Mouse (Mus musculus) forebrain, embryonic 10.5 days (tissue): Measurements from ENCODE around the gene Syp. TPM values are rescaled to one million over a fixed set of nuclear protein-coding genes. Genes with fewer than 3 reads are reported as not detected.

Experiments used
- DNase-seq: peaks from one replicate; pipeline ENCODE4 v3.0.0-alpha.2; 2017; ENCODE audit warnings: low spot score; ENCODE audit errors: extremely low spot score
- H3K27ac ChIP-seq: fragments of 300-500 bp; sonication (generic); 2 replicates; pipeline ENCODE4 v1.5.1; 2016; ENCODE audit warnings: mild to moderate bottlenecking
- H3K27me3 ChIP-seq: fragments of 300-500 bp; sonication (generic); 2 replicates; pipeline ENCODE4 v1.6.1; 2016; ENCODE audit warnings: mild to moderate bottlenecking; ENCODE audit not compliant: poor library complexity, severe bottlenecking
- H3K36me3 ChIP-seq: fragments of 300-500 bp; sonication (generic); replicated peaks from 2 replicates; pipeline ENCODE4 v1.6.1; 2016; ENCODE audit warnings: mild to moderate bottlenecking, moderate library complexity
- H3K4me1 ChIP-seq: fragments of 300-500 bp; sonication (generic); 2 replicates; pipeline ENCODE4 v1.6.1; 2016
- H3K4me3 ChIP-seq: fragments of 300-500 bp; sonication (generic); 2 replicates; pipeline ENCODE4 v1.5.1; 2016; ENCODE audit warnings: mild to moderate bottlenecking, moderate library complexity
- H3K9me3 ChIP-seq: fragments of 300-500 bp; sonication (generic); 2 replicates; pipeline ENCODE4 v1.6.1; 2016; ENCODE audit warnings: mild to moderate bottlenecking, moderate library complexity
- WGBS: fragments of 180-500 bp; shearing (Covaris S2); methylation state at CpG from one replicate; pipeline ENCODE4 v1.1.7; 2016; 5-methylcytosine and 5-hydroxymethylcytosine counted together
- polyA plus RNA-seq: library from polyadenylated mRNA; unstranded; fragments of >200 nt; fragmentation: Nextera tagmentation; extraction: Ambion mirVana; gene quantifications from 2 replicates; pipeline ENCODE4 v1.2.1, GENCODE M21; 2016

Syp gene
- 9.2 and 11.6 TPM in 2 replicates for polyA plus RNA-seq

DNA sequence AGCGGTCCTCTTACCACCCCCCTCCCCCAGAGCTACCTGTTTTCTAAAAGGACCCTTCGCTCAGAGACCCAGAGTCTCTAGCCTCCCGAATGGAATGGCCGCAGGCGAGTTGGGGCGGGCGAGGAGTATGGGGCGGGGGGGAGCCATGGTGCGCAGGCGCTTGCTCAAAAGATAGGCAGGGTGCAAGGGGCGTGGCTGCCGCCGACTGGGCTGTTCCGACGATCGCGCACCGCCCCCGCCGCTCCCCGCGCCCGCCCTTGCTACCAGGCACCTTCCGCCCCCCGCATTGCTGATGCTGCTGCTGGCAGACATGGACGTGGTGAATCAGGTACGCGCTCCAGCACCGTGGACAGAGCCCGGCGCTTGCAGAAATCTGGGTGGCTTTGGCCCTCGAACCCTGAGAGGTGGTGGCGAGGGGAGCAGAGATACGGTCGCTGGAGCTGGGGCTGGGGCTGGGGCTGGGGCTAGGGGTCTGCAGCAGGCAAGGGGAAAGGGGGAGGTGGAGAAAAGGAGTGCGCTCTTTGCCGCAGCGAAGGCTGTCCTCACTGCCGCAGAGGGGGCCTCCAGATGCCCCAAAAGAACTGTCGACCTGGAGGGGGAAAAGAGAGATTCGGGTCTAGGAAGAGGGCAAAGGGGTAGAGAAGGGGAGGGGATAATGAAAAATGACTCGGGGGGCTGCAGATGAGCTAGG lies at the start of gene Syp:
Gene Syp, plus strand, starts transcription at position 71 of the 691 bp plus-strand sequence.
- 18% methylated on average over 41 of the region's 42 CpGs for WGBS
- Histone ChIP-seq H3K4me1 (peaks cover 18% of the 10 kb centered on the region), H3K9me3 (no peaks in the 10 kb centered on the region), H3K4me3 (peak within 1 kb of the TSS; percentile 58), H3K36me3 (no peaks in the 10 kb centered on the region), H3K27me3 (peaks cover 21% of the 10 kb centered on the region; the same call in 1 of the 2 replicates), H3K27ac (peak within 1 kb of the TSS; percentile 76)
- DNase-seq: peak; percentile 82

DNA sequence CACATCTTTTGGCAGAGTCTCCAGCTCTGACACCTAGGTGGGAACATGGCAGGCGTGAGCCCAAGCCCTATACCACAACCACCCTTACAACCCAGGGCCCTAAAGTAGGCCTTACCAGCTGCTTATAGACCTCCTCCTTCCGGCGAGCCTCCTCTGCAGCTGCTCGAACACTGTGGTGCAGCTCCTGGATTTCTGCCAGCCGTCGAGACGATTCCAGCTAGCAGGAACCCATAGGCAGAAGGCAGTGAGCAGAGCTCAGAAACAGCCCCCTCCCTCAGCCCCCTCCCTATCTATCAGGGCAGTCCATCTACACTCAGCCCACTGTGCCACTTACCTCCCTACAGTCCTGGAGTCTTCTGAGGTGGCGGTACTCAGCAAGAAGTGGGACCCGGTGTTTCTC lies 42.9 kb upstream of the Syp start:
- no peak overlapping the region for H3K4me3 ChIP-seq
- 92% methylated on average over 9 of the region's 9 CpGs for WGBS

DNA sequence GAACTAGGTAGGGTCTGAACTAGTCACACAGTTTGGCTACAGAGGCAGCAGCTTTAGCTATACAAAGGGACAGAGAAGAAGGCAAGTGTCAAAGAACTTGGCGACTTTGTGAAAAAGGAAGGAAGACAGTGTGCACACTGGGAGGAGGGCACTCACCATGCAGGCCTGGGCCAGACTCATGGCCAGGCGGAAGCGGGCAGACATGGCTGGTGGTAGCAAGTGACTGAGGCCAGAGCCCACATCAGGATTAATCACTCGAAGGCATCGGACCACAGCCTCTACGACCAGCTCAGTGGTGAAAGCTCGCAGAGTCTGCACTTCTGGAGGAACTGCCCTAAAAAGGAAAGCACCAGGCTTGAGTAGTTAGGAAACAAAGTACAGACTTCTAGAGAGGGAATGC lies 34.3 kb upstream of the Syp start:
- peak overlapping the region; percentile 55; the same call in 1 of the 2 replicates for H3K4me3 ChIP-seq

More for the DNA sequence above, 42.9 kb upstream of the Syp start:
- H3K27me3 ChIP-seq: no peaks in the 10 kb centered on the region
- H3K36me3 ChIP-seq: peaks cover 84% of the 10 kb centered on the region
- H3K9me3 ChIP-seq: no peaks in the 10 kb centered on the region
- DNase-seq: no peak
- H3K4me1 ChIP-seq: no peaks in the 10 kb centered on the region
- no peak overlapping the region for H3K27ac ChIP-seq

DNA sequence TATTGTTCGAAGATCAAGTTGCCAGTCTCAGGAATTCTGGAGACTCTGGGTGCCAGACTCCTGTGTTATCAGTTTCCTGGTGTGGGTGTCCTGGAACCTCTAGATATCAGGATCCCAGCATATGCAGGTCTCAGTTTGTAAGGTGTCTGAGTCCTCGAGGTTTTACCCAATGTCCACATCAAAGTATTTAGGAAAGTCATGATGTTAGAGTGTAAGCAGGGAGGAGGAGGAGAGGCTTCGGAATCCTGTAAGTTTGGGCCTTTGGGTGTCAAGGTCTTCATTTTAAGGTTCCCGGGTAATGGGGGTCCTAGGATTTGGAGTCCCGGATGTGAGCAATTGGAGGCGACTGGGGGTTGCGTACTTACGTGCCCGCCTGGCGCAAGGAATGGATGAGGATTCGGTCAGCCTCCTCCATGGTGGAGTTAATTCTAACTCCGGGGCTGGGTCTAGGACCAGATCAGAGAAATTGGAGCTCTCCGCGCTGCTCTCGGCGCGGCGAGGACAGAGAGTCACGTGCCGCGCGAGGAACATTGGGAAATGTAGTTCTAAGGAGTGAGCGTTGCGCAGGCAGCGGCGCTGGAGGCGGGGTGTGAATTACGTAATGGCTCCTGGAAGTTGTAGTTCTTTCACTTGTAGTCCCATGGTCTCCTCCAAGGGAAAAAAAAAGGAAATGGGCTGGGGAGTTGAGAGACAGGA lies 33.2 kb upstream of the Syp start, which contains the start of gene Ccdc22:
Gene Ccdc22, minus strand, starts transcription at position 639 of the 696 bp plus-strand sequence.
- H3K27ac ChIP-seq: peak within 1 kb of the TSS; percentile 80
- WGBS: 20% methylated on average over 28 of the region's 28 CpGs
- peaks cover 14% of the 10 kb centered on the region for H3K36me3 ChIP-seq
- peak; percentile 78 for DNase-seq
- H3K4me3 ChIP-seq: peak within 1 kb of the TSS; percentile 55
- H3K9me3 ChIP-seq: no peaks in the 10 kb centered on the region
- H3K4me1 ChIP-seq: peaks cover 12% of the 10 kb centered on the region
- peaks cover 16% of the 10 kb centered on the region for H3K27me3 ChIP-seq

More for the DNA sequence above, 34.3 kb upstream of the Syp start:
- H3K27me3 ChIP-seq: peaks cover 5% of the 10 kb centered on the region; the same call in 1 of the 2 replicates
- peaks cover 23% of the 10 kb centered on the region for H3K36me3 ChIP-seq
- WGBS: 92% methylated on average over 7 of the region's 7 CpGs
- H3K27ac ChIP-seq: no peak overlapping the region
- H3K4me1 ChIP-seq: peaks cover 10% of the 10 kb centered on the region
- no peak for DNase-seq
- no peaks in the 10 kb centered on the region for H3K9me3 ChIP-seq

DNA sequence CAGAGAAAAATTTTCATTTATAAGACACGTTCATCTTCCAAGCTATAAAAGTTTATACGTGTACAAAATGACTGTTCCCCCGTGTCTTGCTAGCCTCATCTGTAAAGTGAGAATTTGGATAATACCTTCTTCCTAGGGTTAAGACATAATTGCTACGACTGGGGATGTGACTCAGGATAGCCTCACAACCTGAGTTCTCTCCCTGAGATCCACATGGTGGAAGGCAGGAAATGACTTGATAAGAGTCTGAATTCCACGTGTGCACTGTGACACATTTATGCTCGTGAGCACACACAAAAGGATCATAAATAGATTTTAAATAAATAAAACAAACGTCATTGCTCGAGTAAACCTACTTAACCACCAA lies 32.7 kb upstream of the Syp start:
- H3K36me3 ChIP-seq: peaks cover 9% of the 10 kb centered on the region
- peaks cover 20% of the 10 kb centered on the region for H3K27me3 ChIP-seq
- H3K4me1 ChIP-seq: peaks cover 15% of the 10 kb centered on the region
- H3K27ac ChIP-seq: no peak overlapping the region
- no peak for DNase-seq
- H3K4me3 ChIP-seq: no peak overlapping the region
- H3K9me3 ChIP-seq: no peaks in the 10 kb centered on the region
- 49% methylated on average over 8 of the region's 8 CpGs for WGBS

DNA sequence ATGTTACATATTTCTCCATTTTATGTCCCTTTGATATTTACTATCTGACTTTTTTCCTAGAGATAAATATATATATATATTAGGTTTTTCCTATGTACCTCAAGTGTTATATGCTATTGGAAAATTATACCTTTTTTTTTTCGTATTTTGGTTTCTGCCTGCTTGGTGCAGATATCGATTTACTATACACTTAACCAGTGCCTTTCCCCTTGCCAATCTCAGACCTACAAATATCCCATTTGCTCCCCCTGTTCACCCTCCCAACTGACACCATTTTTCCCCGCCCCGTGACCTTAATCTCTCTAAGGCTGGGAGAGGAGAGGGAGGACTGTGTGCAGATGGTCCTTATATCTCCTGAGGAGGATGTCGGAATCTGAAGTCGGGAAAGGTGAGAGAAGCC lies 31.5 kb upstream of the Syp start, which contains the start of gene Cacna1f:
Gene Cacna1f, plus strand, starts transcription at position 301 of the 400 bp plus-strand sequence.
- Histone ChIP-seq H3K36me3 (peaks cover 9% of the 10 kb centered on the region), H3K27me3 (peaks cover 32% of the 10 kb centered on the region), H3K9me3 (no peaks in the 10 kb centered on the region), H3K4me1 (peaks cover 15% of the 10 kb centered on the region), H3K4me3 (no peak within 1 kb of the TSS), H3K27ac (no peak within 1 kb of the TSS)
- no peak for DNase-seq
- 82% methylated on average over 6 of the region's 6 CpGs for WGBS

DNA sequence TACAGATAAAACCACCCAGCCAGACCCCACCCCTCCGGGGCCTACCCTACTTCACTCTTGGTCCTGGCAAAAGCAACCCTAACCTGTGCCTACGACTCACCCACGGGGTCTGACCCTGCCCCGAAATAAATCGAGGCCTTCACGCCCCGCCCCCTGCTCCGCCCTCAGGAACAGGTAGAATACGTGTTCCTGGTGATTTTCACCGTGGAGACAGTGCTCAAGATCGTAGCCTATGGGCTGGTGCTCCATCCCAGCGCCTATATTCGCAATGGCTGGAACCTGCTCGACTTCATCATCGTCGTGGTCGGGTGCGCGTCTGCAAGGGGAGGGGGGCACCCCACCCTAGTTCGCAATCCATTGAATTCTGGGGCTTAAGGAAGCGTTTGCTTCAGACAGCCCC lies 28.2 kb upstream of the Syp start:
- no peak for DNase-seq
- Histone ChIP-seq H3K4me1 (peaks cover 5% of the 10 kb centered on the region; the same call in 1 of the 2 replicates), H3K27me3 (peaks cover 32% of the 10 kb centered on the region), H3K27ac (no peak overlapping the region), H3K9me3 (no peaks in the 10 kb centered on the region), H3K36me3 (no peaks in the 10 kb centered on the region), H3K4me3 (peak overlapping the region; percentile 49)
- WGBS: 16% methylated on average over 21 of the region's 21 CpGs

DNA sequence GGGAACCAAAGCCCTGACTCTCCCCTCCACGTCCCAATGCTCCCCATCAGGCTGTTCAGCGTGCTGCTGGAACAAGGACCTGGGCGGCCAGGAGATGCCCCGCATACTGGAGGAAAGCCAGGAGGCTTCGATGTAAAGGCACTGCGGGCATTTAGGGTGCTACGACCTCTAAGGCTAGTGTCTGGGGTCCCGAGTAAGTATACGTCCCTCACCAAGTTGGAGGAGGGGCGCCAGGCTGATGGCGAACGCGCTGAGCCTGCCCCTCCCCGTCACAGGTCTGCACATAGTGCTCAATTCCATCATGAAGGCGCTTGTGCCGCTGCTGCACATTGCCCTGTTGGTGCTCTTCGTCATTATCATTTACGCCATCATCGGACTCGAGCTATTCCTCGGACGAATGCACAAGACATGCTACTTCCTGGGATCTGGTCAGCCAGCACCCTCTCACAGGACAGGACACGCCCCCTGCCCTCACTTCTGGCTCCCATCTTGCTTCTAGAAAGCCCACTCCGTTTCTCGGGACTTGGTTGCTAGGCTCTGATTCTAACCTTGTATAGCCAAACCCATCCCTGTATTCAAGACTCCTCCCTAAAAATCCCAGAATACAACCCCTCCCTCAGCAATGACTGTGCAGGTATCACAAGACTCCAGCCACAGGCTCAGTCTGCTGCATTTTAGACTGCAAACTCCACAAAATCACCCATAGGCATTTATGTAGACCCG lies 27.6 kb upstream of the Syp start:
- Histone ChIP-seq H3K27me3 (peaks cover 32% of the 10 kb centered on the region), H3K9me3 (no peaks in the 10 kb centered on the region), H3K27ac (no peak overlapping the region), H3K36me3 (no peaks in the 10 kb centered on the region), H3K4me3 (peak overlapping the region; percentile 49), H3K4me1 (peaks cover 5% of the 10 kb centered on the region; the same call in 1 of the 2 replicates)
- DNase-seq: peak; percentile 16
- WGBS: 22% methylated on average over 26 of the region's 26 CpGs

DNA sequence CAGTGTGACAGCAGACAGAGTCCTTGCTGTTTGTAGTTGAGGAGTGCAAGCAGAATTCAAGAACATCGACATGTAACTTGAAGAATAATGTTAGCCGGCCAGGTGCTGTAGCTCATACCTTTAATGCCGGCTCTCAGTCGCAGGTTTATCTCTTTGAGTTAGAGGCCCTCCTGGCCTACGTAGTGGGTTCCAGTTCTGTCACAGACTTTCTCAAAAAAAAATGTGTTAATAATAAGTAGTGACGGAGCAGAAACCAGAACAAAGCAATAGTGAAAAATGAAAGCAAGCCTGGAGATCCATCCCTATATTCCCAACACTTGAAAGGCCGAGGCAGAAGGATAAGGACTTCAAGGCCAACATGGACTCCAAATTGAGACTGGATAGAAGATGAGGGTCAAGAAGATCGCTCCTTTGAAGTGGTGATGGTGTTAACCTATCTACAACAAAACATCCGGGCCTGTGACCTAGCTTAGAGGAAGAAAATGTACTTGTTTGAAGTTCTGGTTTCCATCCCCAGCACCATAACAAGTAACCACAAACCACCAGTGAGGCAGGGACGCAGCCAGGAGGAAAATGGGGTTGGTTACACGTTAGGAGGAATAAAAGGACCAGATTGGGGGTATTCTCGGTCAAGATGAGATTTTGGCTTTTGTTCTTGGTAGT lies 20.3 kb upstream of the Syp start:
- 83% methylated on average over 12 of the region's 12 CpGs for WGBS
- DNase-seq: no peak

DNA sequence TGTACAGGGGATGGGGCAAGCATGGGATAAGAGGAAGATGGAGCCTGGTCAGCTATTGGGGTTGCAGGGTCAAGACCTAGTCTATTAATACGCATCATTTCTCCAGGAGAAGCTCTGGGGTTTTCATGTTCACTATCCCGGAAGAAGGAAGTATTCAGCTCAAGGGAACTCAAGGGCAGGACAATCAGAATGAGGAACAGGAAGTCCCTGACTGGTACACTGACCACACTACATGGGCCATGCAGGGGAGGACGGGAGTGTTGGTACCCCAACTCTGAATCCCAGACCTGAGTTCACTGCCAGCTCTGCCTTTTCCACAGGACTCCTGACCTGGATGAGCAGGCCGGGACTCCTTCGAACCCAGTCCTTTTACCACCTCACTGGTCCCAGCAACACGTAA lies 5.7 kb upstream of the Syp start:
- DNase-seq: no peak
- H3K4me1 ChIP-seq: no peaks in the 10 kb centered on the region
- H3K9me3 ChIP-seq: no peaks in the 10 kb centered on the region; the same call in 1 of the 2 replicates
- no peaks in the 10 kb centered on the region for H3K36me3 ChIP-seq
- no peaks in the 10 kb centered on the region for H3K27me3 ChIP-seq
- H3K27ac ChIP-seq: no peak overlapping the region
- H3K4me3 ChIP-seq: no peak overlapping the region
- WGBS: 88% methylated on average over 6 of the region's 6 CpGs

More for the DNA sequence above, 20.3 kb upstream of the Syp start:
- Histone ChIP-seq H3K27me3 (no peaks in the 10 kb centered on the region), H3K36me3 (no peaks in the 10 kb centered on the region), H3K4me3 (no peak overlapping the region), H3K27ac (no peak overlapping the region), H3K9me3 (no peaks in the 10 kb centered on the region), H3K4me1 (no peaks in the 10 kb centered on the region)

DNA sequence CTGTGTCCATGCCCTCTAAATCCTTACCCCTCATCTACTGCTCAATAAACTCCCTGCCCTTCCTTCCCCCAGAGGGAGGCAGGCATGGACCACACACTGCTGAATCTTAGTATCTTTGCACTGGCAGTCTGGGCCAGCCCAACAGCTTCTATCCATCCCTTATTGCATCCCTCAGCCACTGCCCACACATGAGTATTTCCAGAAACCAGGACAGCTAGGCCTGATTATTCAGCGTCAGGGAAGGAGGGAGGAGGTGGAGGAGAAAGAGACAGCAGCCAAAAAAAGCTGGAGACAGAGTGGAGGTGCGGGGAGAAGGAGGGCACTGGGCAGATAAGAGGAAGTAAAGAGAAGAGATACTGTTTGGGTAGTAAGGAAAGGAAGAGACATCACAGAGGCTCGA lies 3.2 kb upstream of the Syp start:
- DNase-seq: no peak
- Histone ChIP-seq H3K4me3 (no peak overlapping the region), H3K27me3 (peaks cover 10% of the 10 kb centered on the region; the same call in 1 of the 2 replicates), H3K36me3 (no peaks in the 10 kb centered on the region), H3K4me1 (peaks cover 16% of the 10 kb centered on the region), H3K9me3 (no peaks in the 10 kb centered on the region; the same call in 1 of the 2 replicates), H3K27ac (no peak overlapping the region)
- WGBS: 78% methylated on average over 3 of the region's 3 CpGs
